Mouse (Mus musculus) heart, embryonic 13.5 days (tissue): ENCODE measurements at regions not wholly inside any gene's neighbourhood (a gene's known extent, or its start where the extent isn't known, plus 50 kb on each side); places are given as distances from the start of the nearest gene placed in this dataset.

Source experiments
- ATAC-seq: fragments of 200-750 bp; cut with Nextera tagmentation; 2 replicates; pipeline ENCODE4 v1.8.0; 2017; ENCODE audit warnings: moderate TSS enrichment; ENCODE audit not compliant: insufficient number of reproducible peaks, low FRiP score, low TSS enrichment; ENCODE audit errors: extremely low read depth
- H3K27ac ChIP-seq: fragments of 300-500 bp; sonication (generic); replicated peaks from 2 replicates; pipeline ENCODE4 v1.5.1; 2015; ENCODE audit warnings: moderate library complexity, mild to moderate bottlenecking, inconsistent platforms
- H3K27me3 ChIP-seq: fragments of 300-500 bp; sonication (generic); replicated peaks from 2 replicates; pipeline ENCODE4 v1.6.1; 2015; ENCODE audit warnings: mild to moderate bottlenecking, inconsistent platforms
- H3K36me3 ChIP-seq: fragments of 300-500 bp; sonication (generic); 2 replicates; pipeline ENCODE4 v1.6.1; 2015; ENCODE audit warnings: mild to moderate bottlenecking, inconsistent platforms
- H3K4me1 ChIP-seq: fragments of 300-500 bp; sonication (generic); 2 replicates; pipeline ENCODE4 v1.6.1; 2015; ENCODE audit warnings: inconsistent platforms
- H3K4me2 ChIP-seq: fragments of 300-500 bp; sonication (generic); 2 replicates; pipeline ENCODE4 v1.6.1; 2015; ENCODE audit warnings: inconsistent platforms, mild to moderate bottlenecking, moderate library complexity
- H3K4me3 ChIP-seq: fragments of 300-500 bp; sonication (generic); 2 replicates; pipeline ENCODE4 v1.5.1; 2015; ENCODE audit warnings: moderate library complexity, mild to moderate bottlenecking, inconsistent platforms
- H3K9ac ChIP-seq: fragments of 300-500 bp; sonication (generic); 2 replicates; pipeline ENCODE4 v1.6.1; 2015; ENCODE audit warnings: inconsistent platforms, mild to moderate bottlenecking, moderate library complexity
- H3K9me3 ChIP-seq: fragments of 300-500 bp; sonication (generic); 2 replicates; pipeline ENCODE4 v1.6.1; 2016; ENCODE audit warnings: inconsistent platforms
- WGBS: fragments of 180-500 bp; shearing (Covaris S2); methylation state at CpG from one replicate; pipeline ENCODE4 v1.1.7; 2015; ENCODE audit warnings: mixed read lengths; 5-methylcytosine and 5-hydroxymethylcytosine counted together

DNA sequence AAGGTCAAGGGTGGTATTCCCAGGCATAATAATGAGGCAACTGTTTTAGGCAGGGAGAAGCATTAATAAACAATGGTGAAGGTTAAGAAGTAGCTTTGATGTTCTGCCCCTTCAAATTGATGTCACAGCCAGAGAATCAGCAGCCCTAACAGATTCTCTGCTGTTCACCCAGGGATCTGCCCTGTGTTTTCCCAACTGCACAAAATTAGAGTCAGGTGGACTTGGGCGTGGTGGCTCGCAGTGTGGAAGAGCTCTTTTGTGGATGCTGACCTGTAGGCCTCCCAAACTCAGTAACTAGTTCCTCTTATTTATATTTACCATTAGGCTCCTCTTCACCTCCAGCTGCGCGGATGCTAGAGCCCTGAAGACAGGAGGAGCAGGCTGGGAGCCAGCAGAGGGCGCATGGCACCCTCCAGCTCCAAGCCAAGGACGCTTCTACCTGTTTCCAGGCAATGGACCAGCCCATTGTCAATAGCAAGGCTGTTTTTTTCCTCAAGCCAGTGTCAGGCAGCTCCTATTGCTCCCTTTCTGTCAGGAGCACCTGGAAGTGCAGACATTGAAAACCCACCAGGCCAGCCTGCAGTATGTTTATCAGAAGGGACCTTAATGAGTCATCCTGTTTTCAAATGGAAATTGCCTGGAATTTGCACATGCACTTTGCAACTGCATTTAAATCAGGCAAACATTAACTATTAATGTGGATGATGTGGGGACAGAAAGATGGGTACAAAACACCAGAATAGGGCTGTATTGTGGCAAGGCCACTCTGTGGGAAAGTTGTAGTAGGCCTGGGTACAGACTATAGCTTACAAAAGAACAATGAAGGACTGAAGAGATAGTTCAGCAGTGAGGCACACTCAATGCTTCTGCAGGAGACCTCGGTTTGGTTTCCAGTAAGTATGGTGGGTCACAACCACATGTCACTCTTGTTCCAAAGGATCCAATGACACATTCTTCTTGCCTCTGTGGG is 328.4 kb downstream of the Bckdhb start:
- no peaks in the 10 kb centered on the region for H3K36me3 ChIP-seq
- no peak overlapping the region for H3K9ac ChIP-seq
- no peaks in the 10 kb centered on the region for H3K4me1 ChIP-seq
- no peak for ATAC-seq
- WGBS: 17% methylated on average over 7 of the region's 7 CpGs
- H3K27me3 ChIP-seq: no peaks in the 10 kb centered on the region
- H3K4me3 ChIP-seq: no peak overlapping the region
- H3K4me2 ChIP-seq: no peak overlapping the region
- no peaks in the 10 kb centered on the region for H3K9me3 ChIP-seq
- H3K27ac ChIP-seq: no peak overlapping the region

DNA sequence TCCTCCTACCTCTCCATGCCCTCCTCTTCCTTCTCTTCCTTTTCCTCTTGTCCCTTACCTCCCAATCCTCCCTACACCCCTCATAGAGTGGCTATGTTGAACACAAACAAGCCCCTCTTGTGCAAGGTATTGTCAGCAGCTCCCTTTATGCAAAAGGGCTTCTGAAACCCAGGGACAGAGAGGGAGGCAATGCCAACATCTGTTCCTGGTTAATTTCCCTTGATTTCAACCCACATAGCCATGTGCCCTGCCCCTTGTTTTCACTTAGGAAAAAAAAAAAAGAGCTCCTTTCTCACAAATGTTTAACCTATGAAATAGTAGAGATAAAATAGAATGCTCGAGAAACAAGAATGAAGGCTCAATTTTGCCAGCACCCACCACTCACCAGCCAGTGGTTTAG is 333.5 kb downstream of the Bckdhb start:
- no peak for ATAC-seq
- Histone ChIP-seq H3K9me3 (no peaks in the 10 kb centered on the region), H3K27me3 (no peaks in the 10 kb centered on the region), H3K27ac (no peak overlapping the region), H3K4me3 (no peak overlapping the region), H3K36me3 (no peaks in the 10 kb centered on the region), H3K4me2 (no peak overlapping the region), H3K4me1 (no peaks in the 10 kb centered on the region), H3K9ac (no peak overlapping the region)
- WGBS: 60% methylated on average over 1 of the region's 1 CpGs

DNA sequence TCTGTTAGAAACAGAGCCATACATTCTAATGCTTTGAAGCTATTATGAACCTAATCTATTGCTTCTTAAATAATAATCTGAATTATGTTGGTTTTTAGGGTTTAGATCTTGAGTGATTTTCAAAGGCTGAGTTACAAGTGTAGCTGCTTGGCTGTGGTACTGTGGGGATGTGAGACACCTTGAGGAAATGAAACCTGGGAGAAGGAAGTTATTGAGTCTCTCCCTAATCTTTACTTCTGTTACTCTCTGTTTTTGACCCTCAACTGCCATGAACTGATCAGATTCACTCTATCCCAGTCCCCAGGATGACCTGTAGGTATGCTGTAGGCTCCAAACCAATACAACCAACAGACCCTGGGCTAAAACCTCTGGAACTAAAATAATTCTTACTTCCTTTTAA is 334.8 kb downstream of the Bckdhb start:
- H3K9me3 ChIP-seq: no peaks in the 10 kb centered on the region
- no peak overlapping the region for H3K4me3 ChIP-seq
- no peaks in the 10 kb centered on the region for H3K27me3 ChIP-seq
- no peaks in the 10 kb centered on the region for H3K4me1 ChIP-seq
- no peak overlapping the region for H3K9ac ChIP-seq
- H3K4me2 ChIP-seq: no peak overlapping the region
- no peaks in the 10 kb centered on the region for H3K36me3 ChIP-seq
- H3K27ac ChIP-seq: no peak overlapping the region
- no peak for ATAC-seq

DNA sequence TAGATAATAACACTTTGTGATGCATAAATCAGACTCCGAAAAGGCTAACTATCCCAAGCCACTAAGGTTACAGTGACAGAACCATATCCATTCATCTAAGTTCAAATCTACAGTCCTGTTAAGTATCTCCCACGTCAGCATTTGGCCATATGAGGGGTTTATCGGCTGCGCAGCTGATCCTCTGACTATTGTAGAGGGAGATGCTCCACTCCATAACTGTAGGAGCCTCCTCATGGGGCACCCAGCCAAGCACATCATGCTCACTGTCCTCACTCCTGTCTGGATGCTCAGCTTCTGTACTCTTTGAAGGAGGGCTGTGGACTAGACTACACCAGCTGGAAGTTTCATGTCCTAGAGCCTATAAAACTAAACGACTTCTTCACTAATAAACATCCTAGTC is 337.2 kb downstream of the Bckdhb start:
- Histone ChIP-seq H3K27ac (no peak overlapping the region), H3K36me3 (no peaks in the 10 kb centered on the region), H3K9ac (no peak overlapping the region), H3K27me3 (no peaks in the 10 kb centered on the region), H3K4me1 (no peaks in the 10 kb centered on the region), H3K4me2 (no peak overlapping the region), H3K4me3 (no peak overlapping the region), H3K9me3 (no peaks in the 10 kb centered on the region)
- ATAC-seq: no peak
- WGBS: 72% methylated on average over 5 of the region's 5 CpGs

DNA sequence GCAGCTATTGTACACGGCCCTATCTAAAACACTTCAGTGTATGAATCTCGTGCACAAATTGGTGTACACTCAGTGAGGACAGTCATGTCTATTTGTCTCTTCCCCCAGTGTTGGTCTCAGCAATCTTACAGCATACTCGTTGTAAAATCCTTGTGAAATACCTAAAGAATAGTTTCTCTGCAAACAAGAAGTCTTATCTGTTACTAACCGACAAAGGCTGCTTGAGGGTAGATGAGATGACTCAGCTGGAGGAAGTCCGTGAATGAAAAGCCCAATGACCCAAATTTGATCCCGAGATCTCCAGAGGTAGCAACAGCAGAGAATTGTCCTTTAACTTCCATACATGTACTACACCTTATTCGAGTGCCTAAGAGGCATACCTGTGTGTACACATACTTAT is 342.0 kb downstream of the Bckdhb start:
- Histone ChIP-seq H3K9ac (no peak overlapping the region), H3K4me1 (no peaks in the 10 kb centered on the region), H3K36me3 (no peaks in the 10 kb centered on the region), H3K27ac (no peak overlapping the region), H3K27me3 (no peaks in the 10 kb centered on the region), H3K9me3 (no peaks in the 10 kb centered on the region), H3K4me2 (no peak overlapping the region), H3K4me3 (no peak overlapping the region)
- ATAC-seq: no peak
- WGBS: 46% methylated on average over 7 of the region's 7 CpGs

DNA sequence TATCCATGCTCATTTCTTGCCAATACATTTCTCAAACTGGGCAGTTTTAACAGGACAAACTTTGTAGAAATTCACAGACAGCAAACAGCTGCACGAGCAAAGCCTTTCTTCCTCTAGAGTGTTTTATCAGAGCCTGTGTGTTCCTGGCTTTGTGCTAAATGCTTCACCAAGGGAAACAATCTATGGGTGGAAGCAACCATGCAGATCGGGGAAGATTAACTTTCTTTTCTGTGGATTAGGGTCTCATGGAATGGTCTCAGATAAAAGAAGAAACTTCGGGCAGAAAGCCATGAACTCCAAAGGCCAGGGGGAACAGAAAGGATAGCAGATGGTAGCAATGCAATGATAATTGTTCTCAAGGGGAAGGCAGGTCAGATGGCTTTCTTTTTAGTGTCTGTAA is 349.7 kb downstream of the Bckdhb start:
- WGBS: 43% methylated on average over 3 of the region's 3 CpGs
- no peak overlapping the region for H3K4me2 ChIP-seq

DNA sequence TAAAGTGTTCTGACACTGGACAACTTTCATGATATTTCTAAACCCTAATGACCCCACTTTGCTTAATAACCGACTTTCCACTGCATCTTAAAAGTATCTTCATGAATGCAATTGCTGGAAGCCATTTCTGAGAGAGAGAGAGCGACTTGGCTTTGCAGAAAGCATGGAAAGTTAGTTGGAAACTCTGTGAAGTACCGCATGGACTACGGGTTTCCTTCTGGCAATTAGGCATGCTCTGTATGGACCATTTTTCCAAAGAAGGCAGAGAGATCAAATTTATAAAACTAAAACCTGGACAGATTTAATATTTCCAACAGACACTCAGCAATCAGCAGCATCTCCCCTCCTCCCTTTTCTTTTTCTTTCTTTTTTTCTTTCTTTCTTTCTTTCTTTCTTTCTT is 353.4 kb downstream of the Bckdhb start:
- H3K4me3 ChIP-seq: no peak overlapping the region
- H3K27me3 ChIP-seq: no peaks in the 10 kb centered on the region
- 82% methylated on average over 4 of the region's 4 CpGs for WGBS
- H3K27ac ChIP-seq: no peak overlapping the region
- ATAC-seq: no peak
- H3K4me2 ChIP-seq: no peak overlapping the region
- peaks cover 5% of the 10 kb centered on the region; the same call in 1 of the 2 replicates for H3K9me3 ChIP-seq
- H3K36me3 ChIP-seq: no peaks in the 10 kb centered on the region
- no peaks in the 10 kb centered on the region for H3K4me1 ChIP-seq
- no peak overlapping the region for H3K9ac ChIP-seq

More for the DNA sequence above, 349.7 kb downstream of the Bckdhb start:
- no peaks in the 10 kb centered on the region for H3K4me1 ChIP-seq
- no peak overlapping the region for H3K9ac ChIP-seq
- no peaks in the 10 kb centered on the region for H3K27me3 ChIP-seq
- no peak overlapping the region for H3K4me3 ChIP-seq
- H3K9me3 ChIP-seq: no peaks in the 10 kb centered on the region
- ATAC-seq: no peak
- H3K27ac ChIP-seq: no peak overlapping the region
- H3K36me3 ChIP-seq: no peaks in the 10 kb centered on the region

DNA sequence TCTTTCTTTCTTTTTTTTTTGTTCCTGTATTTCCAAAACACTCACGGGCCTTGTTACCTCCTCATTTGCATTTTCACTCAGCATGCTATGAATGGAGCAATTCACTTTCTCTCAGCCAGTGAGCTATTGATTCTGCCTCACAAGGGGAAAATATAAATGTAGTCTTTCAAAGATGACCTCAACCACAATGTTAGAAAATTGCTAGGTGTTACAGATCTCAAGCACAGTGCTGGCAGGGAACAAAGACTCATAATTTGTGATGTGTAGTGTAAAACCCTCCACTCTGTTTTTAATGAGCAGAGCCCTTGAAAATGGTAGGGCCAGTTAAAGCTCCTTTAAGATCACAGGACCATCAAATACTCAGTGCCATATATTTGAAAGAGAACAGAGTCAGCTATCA is 353.8 kb downstream of the Bckdhb start:
- peaks cover 8% of the 10 kb centered on the region; the same call in 1 of the 2 replicates for H3K9me3 ChIP-seq
- H3K27ac ChIP-seq: no peak overlapping the region
- no peak overlapping the region for H3K4me2 ChIP-seq
- H3K27me3 ChIP-seq: no peaks in the 10 kb centered on the region
- WGBS: 59% methylated on average over 1 of the region's 1 CpGs
- no peaks in the 10 kb centered on the region for H3K36me3 ChIP-seq
- no peaks in the 10 kb centered on the region for H3K4me1 ChIP-seq
- no peak overlapping the region for H3K9ac ChIP-seq
- no peak for ATAC-seq
- H3K4me3 ChIP-seq: no peak overlapping the region

DNA sequence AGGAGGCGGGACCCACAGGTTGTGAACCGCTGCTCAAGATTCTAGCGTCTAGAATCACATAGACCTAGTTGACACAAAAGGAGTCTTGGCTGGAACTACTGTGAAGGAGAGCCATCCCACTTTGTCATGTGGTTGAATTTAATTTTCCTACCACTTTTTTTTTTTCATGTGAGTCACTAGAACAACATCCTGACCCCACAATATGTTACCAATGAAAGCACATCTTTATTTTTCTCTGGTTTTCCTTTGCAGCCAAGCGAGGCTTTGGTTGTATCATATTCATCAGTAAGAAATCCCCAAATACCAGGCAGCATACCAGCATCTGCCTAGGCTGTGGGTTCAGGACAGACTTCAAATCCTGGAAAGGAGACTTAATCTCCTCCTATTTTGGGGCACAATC is 356.0 kb downstream of the Bckdhb start:
- Histone ChIP-seq H3K4me1 (no peaks in the 10 kb centered on the region), H3K36me3 (no peaks in the 10 kb centered on the region), H3K4me2 (no peak overlapping the region), H3K4me3 (no peak overlapping the region), H3K9me3 (peaks cover 8% of the 10 kb centered on the region; the same call in 1 of the 2 replicates), H3K27me3 (no peaks in the 10 kb centered on the region), H3K27ac (no peak overlapping the region), H3K9ac (no peak overlapping the region)
- 76% methylated on average over 4 of the region's 4 CpGs for WGBS
- no peak for ATAC-seq

DNA sequence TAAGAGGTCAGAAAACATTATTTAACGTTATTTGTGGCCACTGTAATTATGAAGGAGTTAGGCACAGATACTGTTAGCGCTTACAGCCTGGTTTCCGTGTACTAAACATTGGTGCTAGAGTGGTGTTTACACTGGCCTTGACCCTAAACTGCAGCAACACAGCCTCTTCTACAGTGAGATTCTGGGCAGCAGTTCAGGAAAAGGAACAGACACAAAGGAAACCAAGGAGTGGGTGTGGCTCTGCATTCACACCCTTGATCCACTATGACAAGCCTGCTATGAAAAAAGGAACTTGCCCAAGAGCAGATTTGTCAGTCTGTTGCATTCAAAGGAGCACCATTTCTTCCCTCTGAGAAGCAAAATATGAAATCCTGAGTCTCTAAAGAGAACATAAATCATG is 356.7 kb downstream of the Bckdhb start:
- Histone ChIP-seq H3K4me3 (no peak overlapping the region), H3K4me1 (no peaks in the 10 kb centered on the region), H3K27me3 (no peaks in the 10 kb centered on the region), H3K9me3 (peaks cover 8% of the 10 kb centered on the region; the same call in 1 of the 2 replicates), H3K36me3 (no peaks in the 10 kb centered on the region), H3K9ac (no peak overlapping the region), H3K27ac (no peak overlapping the region), H3K4me2 (no peak overlapping the region)
- WGBS: 55% methylated on average over 3 of the region's 3 CpGs
- no peak for ATAC-seq

DNA sequence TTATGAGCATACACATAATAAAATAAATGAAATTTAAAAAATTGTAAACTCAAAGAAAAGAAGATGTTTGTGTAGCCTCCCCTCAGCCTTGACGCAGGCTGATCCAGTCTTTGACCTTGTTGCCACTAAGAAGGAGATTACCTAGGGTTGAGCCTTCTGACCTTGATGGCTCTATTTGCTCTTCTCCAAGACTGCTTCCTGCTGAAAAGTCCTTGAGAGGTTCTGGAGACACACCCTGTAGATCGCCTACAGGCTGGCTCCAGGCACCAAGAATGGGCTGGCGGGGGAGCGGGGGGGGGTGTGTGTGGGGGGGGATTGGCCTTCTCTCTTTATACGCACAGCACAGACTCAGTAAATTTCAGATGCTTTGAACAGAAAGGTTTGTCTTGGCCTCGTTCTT is 358.4 kb downstream of the Bckdhb start:
- Histone ChIP-seq H3K27me3 (no peaks in the 10 kb centered on the region), H3K4me3 (no peak overlapping the region), H3K27ac (no peak overlapping the region), H3K36me3 (no peaks in the 10 kb centered on the region), H3K4me1 (no peaks in the 10 kb centered on the region), H3K9ac (no peak overlapping the region), H3K4me2 (no peak overlapping the region), H3K9me3 (peaks cover 8% of the 10 kb centered on the region; the same call in 1 of the 2 replicates)
- 95% methylated on average over 4 of the region's 6 CpGs for WGBS
- ATAC-seq: no peak

DNA sequence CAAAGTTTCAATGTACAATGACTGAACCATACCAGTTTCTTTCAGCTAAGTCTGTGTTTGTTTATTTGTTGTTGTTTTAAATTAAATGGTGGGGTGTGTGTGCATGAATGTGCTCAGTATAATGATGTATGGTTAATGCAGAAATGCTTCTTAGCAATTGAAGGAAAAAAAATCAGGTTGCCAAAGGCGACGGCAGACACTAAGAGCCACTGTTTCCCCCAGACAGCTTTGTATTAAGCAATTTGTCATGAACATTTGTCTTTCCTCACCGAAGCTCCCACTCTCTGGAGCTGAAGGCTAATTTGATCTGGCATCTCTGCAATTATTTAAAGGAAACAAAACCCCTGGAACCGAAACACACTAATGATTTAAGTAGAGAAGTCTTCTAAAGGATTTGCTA is 360.7 kb downstream of the Bckdhb start:
- no peaks in the 10 kb centered on the region for H3K36me3 ChIP-seq
- H3K4me3 ChIP-seq: no peak overlapping the region
- H3K9me3 ChIP-seq: peaks cover 8% of the 10 kb centered on the region; the same call in 1 of the 2 replicates
- no peaks in the 10 kb centered on the region for H3K4me1 ChIP-seq
- ATAC-seq: no peak
- no peak overlapping the region for H3K27ac ChIP-seq
- H3K27me3 ChIP-seq: no peaks in the 10 kb centered on the region
- no peak overlapping the region for H3K4me2 ChIP-seq
- no peak overlapping the region for H3K9ac ChIP-seq
- 60% methylated on average over 4 of the region's 4 CpGs for WGBS
